Mouse (Mus musculus) naive thymus-derived CD4-positive, alpha-beta T cell, adult 2 months (primary cell): Measurements from ENCODE around the gene Bpnt1.

ENCODE experiments used
- DNase-seq: peaks from one replicate; pipeline ENCODE4 v3.0.0-alpha.2; 2011; ENCODE audit warnings: low read depth

The Bpnt1 gene

DNA sequence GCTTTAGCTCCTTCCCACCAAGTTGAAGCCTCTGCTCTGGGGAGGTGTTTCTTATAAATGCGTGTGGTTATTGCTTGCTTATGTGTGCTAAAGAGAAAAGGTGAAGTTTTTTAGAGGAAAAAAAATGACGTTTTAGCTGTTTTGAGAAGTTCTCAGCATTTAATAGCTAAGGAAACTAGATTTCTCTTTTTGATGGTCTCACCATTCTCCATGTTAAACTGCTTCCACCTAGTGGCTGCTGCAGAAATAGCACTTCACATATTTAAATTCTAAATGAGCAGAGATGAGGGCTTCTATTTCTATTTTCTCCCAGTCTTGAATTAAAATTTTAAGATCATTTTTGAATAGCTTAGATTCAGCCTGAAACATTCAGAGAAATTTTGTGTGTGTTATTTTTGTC lies 72.1 kb downstream of the Bpnt1 start:
- peak; percentile 59 for DNase-seq

DNA sequence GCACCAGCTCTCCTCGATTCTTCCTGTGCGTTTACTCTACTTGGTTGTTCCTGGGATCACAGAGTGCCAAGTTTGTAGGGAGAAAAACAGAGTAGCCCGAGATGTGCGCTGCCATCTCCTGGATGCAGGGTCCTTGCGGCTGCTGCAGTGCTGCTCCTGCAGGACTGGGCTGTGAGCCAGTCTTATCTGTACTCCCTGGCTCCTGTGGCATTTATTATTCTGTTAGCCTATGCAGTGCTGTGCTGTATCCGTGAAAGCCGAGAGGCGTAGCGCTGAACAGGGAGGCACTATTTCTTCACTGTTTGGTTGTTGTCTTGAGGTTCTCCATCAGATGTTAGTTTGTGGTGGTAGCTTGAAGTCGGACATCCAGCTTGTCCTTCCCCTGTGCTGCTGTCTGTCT lies 74.0 kb downstream of the Bpnt1 start:
- no peak for DNase-seq
